Mouse (Mus musculus): ENCODE results near the gene Btbd9. TPM values are rescaled to one million over a fixed set of nuclear protein-coding genes. Genes with fewer than 3 reads are reported as not detected.

The Btbd9 gene
- polyA plus RNA-seq, 1 experiment from 2014 or later: 59.8 TPM

- Histone ChIP-seq H3K9me3 (no peaks in the 10 kb centered on the region), H3K4me3 (no peak overlapping the region), H3K36me3 (no peaks in the 10 kb centered on the region), H3K4me1 (peaks cover 53% of the 10 kb centered on the region), H3K27ac (no peak overlapping the region), H3K27me3 (ENCODE audit: insufficient read depth, poor library complexity, severe bottlenecking) (no peaks in the 10 kb centered on the region)
- WGBS: 83% methylated on average over 5 of the region's 5 CpGs
- DNase-seq (ENCODE audit: low spot score): no peak
Measured at GRCm38 (mm10) chr17:30459706-30460105, 116.6 kb downstream of the Btbd9 start.

- Histone ChIP-seq H3K27me3 (ENCODE audit: insufficient read depth, poor library complexity, severe bottlenecking) (no peaks in the 10 kb centered on the region), H3K36me3 (no peaks in the 10 kb centered on the region), H3K4me3 (no peak overlapping the region), H3K4me1 (peaks cover 45% of the 10 kb centered on the region), H3K9me3 (no peaks in the 10 kb centered on the region), H3K27ac (peak overlapping the region; percentile 31; the same call in 1 of the 2 replicates)
- no peak for DNase-seq (ENCODE audit: low spot score)
- WGBS: 92% methylated on average over 5 of the region's 5 CpGs
Measured at GRCm38 (mm10) chr17:30458926-30459325, 117.4 kb downstream of the Btbd9 start.

- H3K36me3 ChIP-seq: no peaks in the 10 kb centered on the region
- peak overlapping the region; percentile 31 for H3K27ac ChIP-seq
- WGBS: 57% methylated on average over 3 of the region's 3 CpGs
- peak; percentile 66 for DNase-seq (ENCODE audit: low spot score)
- H3K27me3 ChIP-seq (ENCODE audit: insufficient read depth, poor library complexity, severe bottlenecking): no peaks in the 10 kb centered on the region
- no peaks in the 10 kb centered on the region for H3K9me3 ChIP-seq
- H3K4me1 ChIP-seq: peaks cover 42% of the 10 kb centered on the region
- H3K4me3 ChIP-seq: no peak overlapping the region
Measured at GRCm38 (mm10) chr17:30458301-30458700, 118.0 kb downstream of the Btbd9 start.

- no peak overlapping the region for H3K4me3 ChIP-seq
- H3K4me1 ChIP-seq: peaks cover 35% of the 10 kb centered on the region
- H3K27ac ChIP-seq: no peak overlapping the region
- H3K27me3 ChIP-seq (ENCODE audit: insufficient read depth, poor library complexity, severe bottlenecking): no peaks in the 10 kb centered on the region
- H3K9me3 ChIP-seq: no peaks in the 10 kb centered on the region
- no peak for DNase-seq (ENCODE audit: low spot score)
- 83% methylated on average over 7 of the region's 7 CpGs for WGBS
- no peaks in the 10 kb centered on the region for H3K36me3 ChIP-seq
Measured at GRCm38 (mm10) chr17:30457486-30457885, 118.8 kb downstream of the Btbd9 start.

GRCm38 (mm10) chr17:30456293-30456692, 120.0 kb downstream of the Btbd9 start:
- no peaks in the 10 kb centered on the region for H3K27me3 ChIP-seq (ENCODE audit: insufficient read depth, poor library complexity, severe bottlenecking)
- no peaks in the 10 kb centered on the region for H3K36me3 ChIP-seq
- H3K4me1 ChIP-seq: peaks cover 32% of the 10 kb centered on the region
- 68% methylated on average over 12 of the region's 12 CpGs for WGBS
- H3K4me3 ChIP-seq: no peak overlapping the region
- H3K27ac ChIP-seq: peak overlapping the region; percentile 53
- no peaks in the 10 kb centered on the region for H3K9me3 ChIP-seq
- peak; percentile 76 for DNase-seq (ENCODE audit: low spot score)

GRCm38 (mm10) chr17:30454862-30455243, 121.4 kb downstream of the Btbd9 start:
- peaks cover 29% of the 10 kb centered on the region for H3K4me1 ChIP-seq
- no peaks in the 10 kb centered on the region for H3K27me3 ChIP-seq (ENCODE audit: insufficient read depth, poor library complexity, severe bottlenecking)
- H3K9me3 ChIP-seq: no peaks in the 10 kb centered on the region
- H3K4me3 ChIP-seq: no peak overlapping the region
- H3K27ac ChIP-seq: no peak overlapping the region
- H3K36me3 ChIP-seq: no peaks in the 10 kb centered on the region
- WGBS: 31% methylated on average over 3 of the region's 3 CpGs
- DNase-seq (ENCODE audit: low spot score): peak; percentile 78

GRCm38 (mm10) chr17:30454155-30454861, 122.0 kb downstream of the Btbd9 start:
- WGBS: 57% methylated on average over 6 of the region's 6 CpGs
- no peaks in the 10 kb centered on the region for H3K27me3 ChIP-seq (ENCODE audit: insufficient read depth, poor library complexity, severe bottlenecking)
- H3K4me1 ChIP-seq: peaks cover 29% of the 10 kb centered on the region
- DNase-seq (ENCODE audit: low spot score): no peak
- no peak overlapping the region for H3K27ac ChIP-seq
- no peak overlapping the region for H3K4me3 ChIP-seq
- no peaks in the 10 kb centered on the region for H3K9me3 ChIP-seq
- H3K36me3 ChIP-seq: no peaks in the 10 kb centered on the region

- no peak overlapping the region for H3K27ac ChIP-seq
- no peaks in the 10 kb centered on the region for H3K9me3 ChIP-seq
- no peaks in the 10 kb centered on the region for H3K27me3 ChIP-seq (ENCODE audit: insufficient read depth, poor library complexity, severe bottlenecking)
- H3K4me1 ChIP-seq: peaks cover 20% of the 10 kb centered on the region
- no peaks in the 10 kb centered on the region for H3K36me3 ChIP-seq
- no peak for DNase-seq (ENCODE audit: low spot score)
- no peak overlapping the region for H3K4me3 ChIP-seq
- 64% methylated on average over 4 of the region's 4 CpGs for WGBS
Measured at GRCm38 (mm10) chr17:30453272-30453671, 123.0 kb downstream of the Btbd9 start.

- H3K27me3 ChIP-seq (ENCODE audit: insufficient read depth, poor library complexity, severe bottlenecking): no peaks in the 10 kb centered on the region
- DNase-seq (ENCODE audit: low spot score): no peak
- H3K27ac ChIP-seq: no peak overlapping the region
- H3K4me3 ChIP-seq: no peak overlapping the region
- H3K9me3 ChIP-seq: no peaks in the 10 kb centered on the region
- H3K36me3 ChIP-seq: no peaks in the 10 kb centered on the region
- H3K4me1 ChIP-seq: peaks cover 15% of the 10 kb centered on the region
- WGBS: 89% methylated on average over 9 of the region's 9 CpGs
Measured at GRCm38 (mm10) chr17:30452363-30452762, 123.9 kb downstream of the Btbd9 start.

GRCm38 (mm10) chr17:30448562-30448961, 127.7 kb downstream of the Btbd9 start:
- 88% methylated on average over 5 of the region's 5 CpGs for WGBS
- H3K4me1 ChIP-seq: peaks cover 22% of the 10 kb centered on the region
- DNase-seq (ENCODE audit: low spot score): no peak

GRCm38 (mm10) chr17:30445805-30446441, 130.4 kb downstream of the Btbd9 start:
- Histone ChIP-seq H3K27me3 (ENCODE audit: insufficient read depth, poor library complexity, severe bottlenecking) (no peaks in the 10 kb centered on the region), H3K4me3 (no peak overlapping the region), H3K36me3 (peaks cover 6% of the 10 kb centered on the region), H3K9me3 (no peaks in the 10 kb centered on the region), H3K27ac (no peak overlapping the region), H3K4me1 (peaks cover 35% of the 10 kb centered on the region)
- DNase-seq (ENCODE audit: low spot score): no peak
- 47% methylated on average over 3 of the region's 3 CpGs for WGBS

More at GRCm38 (mm10) chr17:30448562-30448961, 127.7 kb downstream of the Btbd9 start:
- peaks cover 6% of the 10 kb centered on the region for H3K36me3 ChIP-seq
- H3K9me3 ChIP-seq: no peaks in the 10 kb centered on the region
- no peak overlapping the region for H3K4me3 ChIP-seq
- no peak overlapping the region for H3K27ac ChIP-seq
- no peaks in the 10 kb centered on the region for H3K27me3 ChIP-seq (ENCODE audit: insufficient read depth, poor library complexity, severe bottlenecking)

GRCm38 (mm10) chr17:30439702-30440101, 136.6 kb downstream of the Btbd9 start:
- peaks cover 56% of the 10 kb centered on the region for H3K4me1 ChIP-seq
- 84% methylated on average over 3 of the region's 3 CpGs for WGBS
- H3K27me3 ChIP-seq (ENCODE audit: insufficient read depth, poor library complexity, severe bottlenecking): no peaks in the 10 kb centered on the region
- H3K36me3 ChIP-seq: peaks cover 10% of the 10 kb centered on the region
- no peak for DNase-seq (ENCODE audit: low spot score)
- no peak overlapping the region for H3K27ac ChIP-seq
- H3K9me3 ChIP-seq: no peaks in the 10 kb centered on the region
- no peak overlapping the region for H3K4me3 ChIP-seq

- WGBS: 44% methylated on average over 4 of the region's 4 CpGs
Measured at GRCm38 (mm10) chr17:30438786-30439185, 137.5 kb downstream of the Btbd9 start.

More at GRCm38 (mm10) chr17:30438786-30439185, 137.5 kb downstream of the Btbd9 start:
- Histone ChIP-seq H3K9me3 (no peaks in the 10 kb centered on the region), H3K4me3 (no peak overlapping the region), H3K4me1 (peaks cover 57% of the 10 kb centered on the region), H3K27me3 (ENCODE audit: insufficient read depth, poor library complexity, severe bottlenecking) (no peaks in the 10 kb centered on the region), H3K36me3 (peaks cover 4% of the 10 kb centered on the region; the same call in 1 of the 2 replicates), H3K27ac (0 out of 2 replicates have a peak overlapping the region, but pooled peaks have one; percentile 16)
- DNase-seq (ENCODE audit: low spot score): no peak

Data from heart, embryonic 10.5 days (tissue).